Mouse (Mus musculus) G1E (cell line): ENCODE measurements around the gene Zfpm1. TPM values are rescaled to one million over a fixed set of nuclear protein-coding genes. Genes with fewer than 3 reads are reported as not detected.

Experiments
- ATAC-seq: 2 replicates; pipeline ENCODE4 v1.8.0; 2016; ENCODE audit warnings: mild to moderate bottlenecking; ENCODE audit not compliant: insufficient number of reproducible peaks, poor library complexity, low FRiP score, severe bottlenecking; ENCODE audit errors: extremely low read depth
- DNase-seq: peaks from one replicate; pipeline ENCODE4 v3.0.0; 2012; ENCODE audit warnings: low spot score
- H3K27me3 ChIP-seq: 2 replicates; pipeline ENCODE4 v1.6.1; 2012; ENCODE audit warnings: mild to moderate bottlenecking, low read length, inconsistent platforms; ENCODE audit not compliant: insufficient read depth
- H3K36me3 ChIP-seq: replicated peaks from 2 replicates; pipeline ENCODE3; 2012; ENCODE audit warnings: mild to moderate bottlenecking, inconsistent platforms
- H3K4me1 ChIP-seq: 2 replicates; pipeline ENCODE4 v1.6.1; 2012; ENCODE audit warnings: low read depth, low read length, inconsistent platforms, mixed read lengths; ENCODE audit not compliant: insufficient read depth
- H3K4me3 ChIP-seq: 2 replicates; pipeline ENCODE4 v1.5.1; 2012; ENCODE audit warnings: low read depth, mild to moderate bottlenecking, inconsistent platforms, low read length, moderate library complexity, mixed read lengths
- H3K9me3 ChIP-seq: replicated peaks from 2 replicates; pipeline ENCODE4 v1.6.1; 2012; ENCODE audit warnings: inconsistent platforms
- CTCF ChIP-seq: IDR thresholded peaks from 2 replicates; pipeline ENCODE4 v1.5.1; 2012; ENCODE audit warnings: low read depth, low read length, inconsistent platforms, mixed read lengths
- GATA1 ChIP-seq: IDR thresholded peaks from 2 replicates; pipeline ENCODE4 v1.6.1; 2012; ENCODE audit warnings: borderline replicate concordance, low read length, inconsistent platforms, mixed read lengths
- GATA2 ChIP-seq: IDR thresholded peaks from 2 replicates; pipeline ENCODE4 v1.6.1; 2012; ENCODE audit warnings: low read depth, low read length, inconsistent platforms, borderline replicate concordance
- POLR2AphosphoS5 ChIP-seq: IDR thresholded peaks from 2 replicates; pipeline ENCODE4 v1.6.1; 2012; ENCODE audit warnings: low read depth, low read length, inconsistent platforms; ENCODE audit not compliant: insufficient replicate concordance
- TAL1 ChIP-seq: conservative IDR thresholded peaks from 2 replicates; pipeline ENCODE4 v1.6.1; 2012; ENCODE audit warnings: low read depth, low read length, inconsistent platforms, mixed read lengths
- polyA plus RNA-seq: library from polyadenylated mRNA; stranded (reverse); fragments of >175 nt; gene quantifications from 2 replicates; pipeline ENCODE4 v1.2.3, GENCODE M21; 2012
- total RNA-seq, 2 experiments: library from RNA; stranded (forward) in 1 of 2; stranded (reverse) in 1 of 2; fragments of 200-1000 nt in 1 of 2; fragments of >200 nt in 1 of 2; fragmentation: Nextera tagmentation in 1 of 2; gene quantifications; 2 replicates each; pipeline ENCODE4 v1.2.3; 2014 to 2017

Gene Zfpm1
- total and polyA plus RNA-seq, 3 experiments = 54.4 to 1,150 (median 292) TPM

DNA sequence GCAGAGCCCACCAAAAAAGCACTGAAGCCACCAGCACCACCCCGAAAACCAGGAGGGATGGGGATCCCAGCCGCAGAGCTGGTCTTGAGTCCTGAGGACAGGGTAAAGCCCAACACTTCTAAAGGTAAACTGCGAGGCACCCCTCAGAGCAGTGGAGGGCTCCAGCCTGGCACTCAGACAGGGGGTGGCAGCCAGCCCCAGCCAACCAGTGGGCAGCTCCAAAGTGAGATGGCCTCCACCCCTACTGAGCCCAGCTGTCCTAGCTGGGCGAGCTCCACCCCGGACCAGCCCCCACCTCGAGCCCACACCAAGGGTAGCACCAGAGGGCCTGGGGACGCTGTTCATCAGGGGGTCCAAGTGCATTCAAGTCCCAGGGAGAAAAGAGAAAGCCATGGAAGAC lies 11.4 kb upstream of the Zfpm1 start:
- Histone ChIP-seq H3K27me3 (peaks cover 69% of the 10 kb centered on the region), H3K4me1 (peaks cover 54% of the 10 kb centered on the region), H3K4me3 (no peak overlapping the region)

DNA sequence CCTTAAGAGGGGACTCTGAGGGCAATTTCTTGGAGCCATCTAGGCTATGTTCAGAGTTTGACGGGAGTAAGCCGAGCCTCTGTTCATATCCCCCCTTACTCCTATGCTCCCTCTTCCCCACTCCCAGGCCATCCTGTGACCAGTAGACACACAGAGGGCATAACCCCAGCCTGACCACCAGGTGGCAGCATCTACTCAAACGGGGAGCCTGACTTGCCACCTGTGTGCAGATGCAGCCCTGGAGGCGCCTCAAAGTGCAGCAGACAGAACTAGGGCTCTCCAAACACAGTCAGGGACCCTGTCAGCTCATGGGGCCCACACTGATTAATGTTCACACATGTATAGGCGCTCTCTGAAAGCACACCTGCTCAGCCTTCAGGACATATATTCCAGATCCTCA lies 8.8 kb upstream of the Zfpm1 start:
- Histone ChIP-seq H3K27me3 (peaks cover 47% of the 10 kb centered on the region), H3K9me3 (no peaks in the 10 kb centered on the region), H3K4me3 (no peak overlapping the region; the same call in 1 of the 2 replicates), H3K36me3 (no peaks in the 10 kb centered on the region), H3K4me1 (peaks cover 80% of the 10 kb centered on the region)
- DNase-seq (peak; percentile 80), ATAC-seq (peak; percentile 62)
- TF ChIP-seq CTCF = peak; percentile 92
- TF ChIP-seq POLR2AphosphoS5 = no peak

More for the DNA sequence above, 11.4 kb upstream of the Zfpm1 start:
- H3K9me3 ChIP-seq = no peaks in the 10 kb centered on the region
- no peak for DNase-seq
- ATAC-seq = no peak
- H3K36me3 ChIP-seq = no peaks in the 10 kb centered on the region
- TF ChIP-seq GATA1 (no peak), POLR2AphosphoS5 (no peak), CTCF (no peak), TAL1 (no peak), GATA2 (no peak)

DNA sequence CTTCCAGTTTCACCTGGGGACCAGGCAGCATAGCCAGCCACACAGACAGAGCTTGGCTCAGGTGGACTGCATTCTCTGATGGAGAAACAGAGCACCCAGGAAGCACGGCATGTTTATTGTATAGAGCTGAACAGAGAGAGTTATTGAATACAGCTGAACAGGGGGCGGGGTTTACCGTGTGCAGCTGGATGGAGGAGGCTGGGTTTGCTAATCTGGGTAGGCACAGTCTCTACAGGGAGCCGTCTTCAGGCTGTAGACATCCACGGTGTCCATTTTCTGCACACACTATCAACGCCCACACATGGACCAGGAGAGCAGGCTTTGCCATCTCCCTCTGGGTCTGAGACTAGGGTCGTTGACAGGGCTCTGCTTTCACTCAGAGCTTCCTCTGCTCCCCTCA lies 8.1 kb upstream of the Zfpm1 start:
- no peak for ATAC-seq
- Histone ChIP-seq H3K27me3 (peaks cover 41% of the 10 kb centered on the region), H3K4me3 (no peak overlapping the region; the same call in 1 of the 2 replicates), H3K4me1 (peaks cover 87% of the 10 kb centered on the region), H3K9me3 (no peaks in the 10 kb centered on the region), H3K36me3 (no peaks in the 10 kb centered on the region)
- no peak for TF ChIP-seq TAL1
- no peak for TF ChIP-seq POLR2AphosphoS5
- no peak for TF ChIP-seq CTCF
- no peak for TF ChIP-seq GATA1
- TF ChIP-seq GATA2 = no peak
- no peak for DNase-seq

DNA sequence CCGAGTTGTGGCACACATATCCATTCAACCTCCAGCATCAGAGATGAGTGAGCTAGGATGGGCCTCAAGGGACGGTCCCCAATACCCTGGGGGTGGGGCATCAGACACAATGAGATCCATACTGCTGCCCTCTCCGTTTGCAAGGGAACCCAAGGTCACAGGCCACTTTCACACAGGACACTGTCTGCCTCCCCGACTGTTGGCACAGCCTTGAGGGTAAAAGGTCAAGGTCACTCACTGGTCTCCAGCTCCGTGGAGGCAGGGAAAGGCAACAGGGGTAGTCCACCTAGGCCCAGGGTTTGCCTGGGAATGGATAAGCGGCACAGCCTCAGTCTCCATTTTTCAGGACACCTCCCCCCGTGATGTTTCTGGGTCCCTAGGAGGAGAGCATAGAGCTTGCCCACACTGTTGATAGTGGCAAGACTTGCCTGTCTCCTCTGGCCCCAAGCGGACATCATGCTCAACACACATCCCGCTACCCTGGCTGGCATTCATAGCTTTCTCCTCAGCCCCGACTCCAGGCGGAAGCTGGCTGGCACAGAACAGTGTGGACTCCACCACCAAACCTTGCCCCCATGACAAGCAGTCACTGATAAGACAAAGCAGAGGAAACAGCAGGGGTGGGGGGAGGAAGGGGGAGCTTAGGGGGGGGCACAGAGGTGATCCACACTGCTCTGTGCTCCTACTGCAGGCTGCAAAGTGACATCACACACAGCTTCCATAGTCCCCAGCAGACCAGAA lies 7.1 kb upstream of the Zfpm1 start:
- no peaks in the 10 kb centered on the region for H3K36me3 ChIP-seq
- no peak for TF ChIP-seq GATA1
- no peak for TF ChIP-seq POLR2AphosphoS5
- TF ChIP-seq CTCF = no peak
- no peak for TF ChIP-seq TAL1
- no peak for TF ChIP-seq GATA2
- DNase-seq = no peak
- no peaks in the 10 kb centered on the region for H3K9me3 ChIP-seq
- H3K4me3 ChIP-seq = no peak overlapping the region; the same call in 1 of the 2 replicates
- H3K4me1 ChIP-seq = peaks cover 89% of the 10 kb centered on the region
- H3K27me3 ChIP-seq = peaks cover 35% of the 10 kb centered on the region
- no peak for ATAC-seq

DNA sequence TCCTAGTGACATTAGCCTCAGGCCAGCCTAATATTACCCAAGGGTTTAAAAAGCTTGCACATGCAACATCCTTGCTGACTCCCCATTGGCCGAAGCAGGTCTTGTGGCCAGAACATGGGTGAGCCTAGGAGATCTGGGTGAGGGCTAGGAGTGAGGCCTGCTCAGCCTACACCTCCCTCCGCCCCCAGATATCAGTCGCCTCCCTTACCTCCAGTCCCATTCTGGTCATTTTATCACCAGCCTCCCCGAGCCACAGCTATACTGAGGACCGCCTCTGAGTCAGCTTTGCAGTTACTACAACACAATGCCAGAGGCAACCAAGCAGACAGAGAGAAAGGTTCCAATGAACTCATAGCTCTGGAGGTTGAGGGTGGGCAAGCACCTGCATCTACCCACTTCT lies 5.6 kb upstream of the Zfpm1 start:
- H3K27me3 ChIP-seq = peaks cover 20% of the 10 kb centered on the region
- DNase-seq (no peak), ATAC-seq (no peak)
- TF ChIP-seq CTCF = no peak
- TF ChIP-seq TAL1 = no peak
- H3K4me3 ChIP-seq = no peak overlapping the region
- no peaks in the 10 kb centered on the region for H3K9me3 ChIP-seq
- H3K36me3 ChIP-seq = no peaks in the 10 kb centered on the region
- peaks cover 98% of the 10 kb centered on the region for H3K4me1 ChIP-seq

DNA sequence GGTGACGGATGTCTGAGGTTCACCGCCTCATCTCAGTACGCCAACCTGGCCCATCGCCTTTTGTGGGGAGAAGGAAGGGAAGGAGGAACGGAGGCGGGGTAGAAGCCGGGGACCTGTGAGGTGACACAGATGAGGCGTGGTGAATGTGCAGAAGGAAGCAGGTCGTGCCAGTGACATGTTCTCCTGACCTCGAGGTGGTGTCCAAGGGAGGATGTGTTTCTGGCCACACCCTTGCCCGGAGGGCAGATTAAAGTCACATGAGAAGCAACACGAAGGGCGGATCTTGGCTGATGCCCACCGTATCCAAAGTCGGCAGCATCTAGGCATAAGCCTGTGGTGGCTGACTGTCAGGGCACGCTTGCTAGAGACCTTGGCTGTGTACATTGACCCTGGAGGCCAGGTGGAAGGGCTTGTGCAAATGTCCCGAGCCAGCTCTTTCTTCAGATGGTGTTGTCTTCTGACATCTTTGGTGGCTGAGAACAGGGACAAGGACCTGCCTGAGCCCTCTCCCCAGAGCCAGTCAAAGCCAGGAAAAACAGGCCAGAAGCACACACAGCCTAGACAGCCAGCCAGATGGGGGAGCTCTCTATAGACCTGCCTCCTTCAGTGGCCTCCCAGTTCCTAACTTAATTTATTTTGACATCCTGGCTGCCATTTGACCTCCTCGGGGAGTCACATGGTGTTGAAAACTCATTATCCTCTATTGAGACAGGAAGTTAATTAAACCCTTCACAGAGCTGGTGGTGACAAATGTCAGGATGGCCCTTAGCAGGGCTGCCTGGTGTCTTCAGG lies 4.5 kb upstream of the Zfpm1 start:
- H3K4me1 ChIP-seq = peaks cover 92% of the 10 kb centered on the region

More for the DNA sequence above, 4.5 kb upstream of the Zfpm1 start:
- no peak for TF ChIP-seq TAL1
- no peak for TF ChIP-seq CTCF
- TF ChIP-seq POLR2AphosphoS5 = no peak
- TF ChIP-seq GATA1 = no peak
- no peak for TF ChIP-seq GATA2
- Histone ChIP-seq H3K36me3 (no peaks in the 10 kb centered on the region), H3K9me3 (no peaks in the 10 kb centered on the region), H3K4me3 (no peak overlapping the region; the same call in 1 of the 2 replicates), H3K27me3 (peaks cover 12% of the 10 kb centered on the region)
- ATAC-seq (no peak), DNase-seq (no peak)
